In the genomic region with DNA sequence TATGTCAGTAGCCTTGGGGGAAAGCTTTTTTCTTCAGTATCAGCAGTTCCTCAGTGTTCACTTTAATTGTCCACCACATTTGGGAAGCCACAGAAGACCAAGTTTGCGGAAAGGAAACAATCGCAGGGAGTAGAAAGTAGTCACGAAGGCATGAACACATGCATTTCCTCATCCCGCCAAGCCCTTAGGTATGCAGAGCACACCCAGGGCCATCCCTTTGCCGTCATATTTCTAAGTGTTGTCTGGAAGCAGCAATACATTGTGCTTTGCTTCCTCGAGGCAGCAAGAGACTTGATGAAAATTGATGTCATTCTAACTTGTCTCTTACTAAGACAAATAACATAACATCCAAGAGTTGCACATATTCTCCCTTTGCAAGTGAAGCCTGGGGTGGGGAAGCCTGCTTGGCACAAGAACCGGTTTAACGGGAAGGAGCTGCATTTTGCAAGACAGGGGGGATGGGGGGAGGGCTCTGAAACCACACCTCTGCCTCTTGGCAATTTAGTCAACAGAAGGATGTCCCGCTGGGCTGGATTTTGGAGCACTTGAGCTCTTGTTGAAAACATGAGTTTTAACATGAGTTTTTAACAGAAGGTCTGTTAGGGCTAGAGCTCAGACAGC, we compare ENCODE assay signal across 13 mouse cellular contexts.
DNase-seq lines count a peak whose midpoint lies in the region; ATAC-seq lines count a peak whose summit lies in the region.
"Had no signal": no experiment of that assay in that cellular context is flagged by ENCODE, and none has a peak within 500 bp of the region (broad histone marks: within the 10 kb centered on the region; RNA-seq: fewer than 3 reads in every experiment).

No protein-coding gene starts in this region.

- peak; percentile 11 to 15 for DNase-seq in heart, postnatal 14 days
- DNase-seq in R1 (ENCODE audit: low read depth, low spot score): peak; percentile 38
- peak; percentile 64 for DNase-seq in embryonic facial prominence, embryonic 11.5 days (ENCODE audit: low spot score)
- no peak for DNase-seq in yolk sac, embryonic 10.5 days (ENCODE audit: low spot score)
- DNase-seq: kidney, adult 8-10 months; right cerebral cortex, postnatal 25 days had no signal

- ATAC-seq in heart, embryonic 11.5 days (replicated peaks; ENCODE audit: insufficient number of reproducible peaks, low FRiP score, low TSS enrichment): no peak
- no peak for ATAC-seq in embryonic facial prominence, embryonic 11.5 days (replicated peaks; ENCODE audit: insufficient number of reproducible peaks, low FRiP score, low TSS enrichment, low read depth)
- ATAC-seq in lung, embryonic 16.5 days (ENCODE audit: low read depth): peak; percentile 57
- no peak for ATAC-seq in midbrain, embryonic 13.5 days
- no peak for ATAC-seq in inflammation-experienced regulatory T-cells, adult 6 months

- H3K9me3 ChIP-seq in heart, embryonic 11.5 days (replicated peaks; ENCODE audit: control insufficient read depth, low read length): no peaks in the 10 kb centered on the region
- H3K9me3 ChIP-seq in embryonic facial prominence, embryonic 11.5 days (replicated peaks; ENCODE audit: control insufficient read depth, low read length): no peaks in the 10 kb centered on the region
- no peaks in the 10 kb centered on the region for H3K9me3 ChIP-seq in lung, embryonic 16.5 days (ENCODE audit: control insufficient read depth, low read length)
- H3K9me3 ChIP-seq in midbrain, embryonic 13.5 days: no peaks in the 10 kb centered on the region
- H3K9me3 ChIP-seq: heart, embryonic 13.5 days had no signal

- no peaks in the 10 kb centered on the region for H3K27me3 ChIP-seq in heart, embryonic 11.5 days (ENCODE audit: control insufficient read depth, insufficient read depth, low read length)
- no peaks in the 10 kb centered on the region for H3K27me3 ChIP-seq in embryonic facial prominence, embryonic 11.5 days (ENCODE audit: control insufficient read depth, insufficient read depth, low read length)
- no peaks in the 10 kb centered on the region for H3K27me3 ChIP-seq in lung, embryonic 16.5 days (ENCODE audit: control insufficient read depth, insufficient read depth, low read depth, low read length)
- H3K27me3 ChIP-seq in midbrain, embryonic 13.5 days: no peaks in the 10 kb centered on the region
- H3K27me3 ChIP-seq: heart, embryonic 13.5 days had no signal

- H3K9ac ChIP-seq in heart, embryonic 11.5 days (ENCODE audit: low read depth, low read length): no peak overlapping the region
- no peak overlapping the region for H3K9ac ChIP-seq in embryonic facial prominence, embryonic 11.5 days (replicated peaks; ENCODE audit: low read length)
- H3K9ac ChIP-seq in lung, embryonic 16.5 days (ENCODE audit: low read length): no peak overlapping the region
- H3K9ac ChIP-seq in midbrain, embryonic 13.5 days (replicated peaks): no peak overlapping the region
- H3K9ac ChIP-seq: heart, embryonic 13.5 days had no signal

- no peaks in the 10 kb centered on the region for H3K4me1 ChIP-seq in heart, embryonic 11.5 days (ENCODE audit: control insufficient read depth, insufficient read depth, low read length)
- H3K4me1 ChIP-seq in embryonic facial prominence, embryonic 11.5 days (ENCODE audit: control insufficient read depth, insufficient read depth, low read length): no peaks in the 10 kb centered on the region
- peaks cover 4% of the 10 kb centered on the region for H3K4me1 ChIP-seq in lung, embryonic 16.5 days (replicated peaks; ENCODE audit: control insufficient read depth, insufficient read depth, low read length)
- H3K4me1 ChIP-seq in midbrain, embryonic 13.5 days (replicated peaks): no peaks in the 10 kb centered on the region
- H3K4me1 ChIP-seq: heart, embryonic 13.5 days had no signal

- H3K36me3 ChIP-seq in heart, embryonic 11.5 days (ENCODE audit: control insufficient read depth, insufficient read depth, low read length): no peaks in the 10 kb centered on the region
- H3K36me3 ChIP-seq in embryonic facial prominence, embryonic 11.5 days (replicated peaks; ENCODE audit: control insufficient read depth, insufficient read depth, low read depth, low read length): no peaks in the 10 kb centered on the region
- no peaks in the 10 kb centered on the region for H3K36me3 ChIP-seq in lung, embryonic 16.5 days (ENCODE audit: control insufficient read depth, insufficient read depth, low read length)
- H3K36me3 ChIP-seq in midbrain, embryonic 13.5 days: no peaks in the 10 kb centered on the region
- H3K36me3 ChIP-seq: heart, embryonic 13.5 days had no signal

- intact Hi-C loops in heart, postnatal 14 days (cut with DNase I): no loop called here

- 33% methylated on average over 9 of the region's 9 CpGs for WGBS in heart, embryonic 11.5 days (ENCODE audit: insufficient replicate concordance)
- 18% methylated on average over 9 of the region's 9 CpGs for whole genome bisulfite sequencing in embryonic facial prominence, embryonic 11.5 days
- WGBS in lung, embryonic 16.5 days: 25% methylated on average over 9 of the region's 9 CpGs
- WGBS in midbrain, embryonic 13.5 days: 39% methylated on average over 9 of the region's 9 CpGs

- H3K27ac ChIP-seq in heart, embryonic 11.5 days (ENCODE audit: low read depth, low read length): no peak overlapping the region
- H3K27ac ChIP-seq in embryonic facial prominence, embryonic 11.5 days (replicated peaks; ENCODE audit: low read depth, low read length): no peak overlapping the region
- H3K27ac ChIP-seq in lung, embryonic 16.5 days (ENCODE audit: low read length): no peak overlapping the region
- H3K27ac ChIP-seq in midbrain, embryonic 13.5 days: no peak overlapping the region
- H3K27ac ChIP-seq: heart, embryonic 13.5 days; left cerebral cortex, adult 2 months; macrophage had no signal

- no peak overlapping the region for H3K4me3 ChIP-seq in heart, embryonic 11.5 days (ENCODE audit: low read depth, low read length)
- no peak overlapping the region for H3K4me3 ChIP-seq in embryonic facial prominence, embryonic 11.5 days (ENCODE audit: low read depth, low read length)
- no peak overlapping the region for H3K4me3 ChIP-seq in lung, embryonic 16.5 days (ENCODE audit: low read length)
- no peak overlapping the region for H3K4me3 ChIP-seq in midbrain, embryonic 13.5 days (replicated peaks)
- H3K4me3 ChIP-seq: heart, embryonic 13.5 days; left cerebral cortex, adult 2 months had no signal

- H3K4me2 ChIP-seq in heart, embryonic 11.5 days: no peak overlapping the region
- H3K4me2 ChIP-seq in embryonic facial prominence, embryonic 11.5 days (ENCODE audit: low read depth, low read length): no peak overlapping the region
- H3K4me2 ChIP-seq in lung, embryonic 16.5 days (ENCODE audit: low read depth, low read length): peak overlapping the region; percentile 32; the same call in 1 of the 2 replicates
- no peak overlapping the region for H3K4me2 ChIP-seq in midbrain, embryonic 13.5 days (replicated peaks)
- H3K4me2 ChIP-seq: heart, embryonic 13.5 days had no signal
